Mouse (Mus musculus): ENCODE results near the gene Cdrt4.

GRCm38 (mm10) chr11:62909720-62910306 lies 41.2 kb upstream of the Cdrt4 start:
- TF ChIP-seq GATA1 (IDR thresholded peaks at IDR 0.05; ENCODE audit: low read length) = no peak
- TF ChIP-seq TAL1 (IDR thresholded peaks at IDR 0.05; ENCODE audit: low read length) = no peak
